Mouse (Mus musculus): ENCODE results near the gene Arhgap21. TPM values are rescaled to one million over a fixed set of nuclear protein-coding genes. Genes with fewer than 3 reads are reported as not detected.

Gene Arhgap21
- polyA plus RNA-seq, 1 experiment: 104 TPM

- Histone ChIP-seq H3K27ac (ENCODE audit: insufficient read depth, low read length) (no peak overlapping the region), H3K4me1 (ENCODE audit: control insufficient read depth, insufficient read depth, low read length) (peaks cover 5% of the 10 kb centered on the region; the same call in 1 of the 2 replicates), H3K4me3 (ENCODE audit: insufficient read depth, low read length) (no peak overlapping the region)
- TF ChIP-seq POLR2A (IDR thresholded peaks at IDR 0.05; ENCODE audit: extremely low read depth, insufficient read depth, low read length) (no peak), CTCF (IDR thresholded peaks at IDR 0.05; ENCODE audit: extremely low read depth, insufficient read depth, low read length) (no peak)
These were observed 40.2 kb downstream of the Arhgap21 start for GRCm38 (mm10) chr2:20928454-20928853.

- Histone ChIP-seq H3K4me1 (ENCODE audit: control insufficient read depth, insufficient read depth, low read length) (peaks cover 2% of the 10 kb centered on the region; the same call in 1 of the 2 replicates), H3K4me3 (ENCODE audit: insufficient read depth, low read length) (no peak overlapping the region), H3K27ac (ENCODE audit: insufficient read depth, low read length) (no peak overlapping the region)
- TF ChIP-seq CTCF (IDR thresholded peaks at IDR 0.05; ENCODE audit: extremely low read depth, insufficient read depth, low read length) (no peak), POLR2A (IDR thresholded peaks at IDR 0.05; ENCODE audit: extremely low read depth, insufficient read depth, low read length) (no peak)
These were observed 43.7 kb downstream of the Arhgap21 start for GRCm38 (mm10) chr2:20924938-20925337.

GRCm38 (mm10) chr2:20922366-20922765, 46.3 kb downstream of the Arhgap21 start:
- Histone ChIP-seq H3K4me1 (ENCODE audit: control insufficient read depth, insufficient read depth, low read length) (peaks cover 2% of the 10 kb centered on the region; the same call in 1 of the 2 replicates), H3K27ac (ENCODE audit: insufficient read depth, low read length) (no peak overlapping the region), H3K4me3 (ENCODE audit: insufficient read depth, low read length) (no peak overlapping the region)
- TF ChIP-seq POLR2A (IDR thresholded peaks at IDR 0.05; ENCODE audit: extremely low read depth, insufficient read depth, low read length): no peak
- TF ChIP-seq CTCF (IDR thresholded peaks at IDR 0.05; ENCODE audit: extremely low read depth, insufficient read depth, low read length): no peak

DNA sequence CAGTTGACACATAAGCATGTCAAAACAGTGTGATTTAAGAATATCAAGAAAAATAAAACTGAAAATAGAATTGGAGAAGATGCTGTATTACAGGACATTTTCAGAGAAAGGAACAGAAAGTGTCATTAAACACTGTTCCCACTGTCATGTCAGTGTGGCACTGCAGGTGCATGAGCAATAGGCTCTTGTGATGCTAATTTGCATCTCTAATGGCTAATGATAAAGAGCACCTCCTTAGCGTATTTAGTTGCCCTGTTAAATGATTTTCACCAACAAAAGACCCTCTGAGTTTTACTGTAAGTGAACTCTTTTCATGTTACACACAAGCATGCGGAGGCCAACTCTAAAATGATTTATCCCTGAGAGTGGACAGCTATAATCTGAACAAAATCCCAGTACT, 47.1 kb downstream of the Arhgap21 start:
- no peak for TF ChIP-seq CTCF (IDR thresholded peaks at IDR 0.05; ENCODE audit: extremely low read depth, insufficient read depth, low read length)
- TF ChIP-seq POLR2A (IDR thresholded peaks at IDR 0.05; ENCODE audit: extremely low read depth, insufficient read depth, low read length): no peak
- no peak overlapping the region; the same call in 1 of the 2 replicates for H3K27ac ChIP-seq (ENCODE audit: insufficient read depth, low read length)
- H3K4me3 ChIP-seq (ENCODE audit: insufficient read depth, low read length): no peak overlapping the region
- peaks cover 2% of the 10 kb centered on the region; the same call in 1 of the 2 replicates for H3K4me1 ChIP-seq (ENCODE audit: control insufficient read depth, insufficient read depth, low read length)

GRCm38 (mm10) chr2:20921021-20921420, 47.7 kb downstream of the Arhgap21 start:
- TF ChIP-seq POLR2A (IDR thresholded peaks at IDR 0.05; ENCODE audit: extremely low read depth, insufficient read depth, low read length) (no peak), CTCF (IDR thresholded peaks at IDR 0.05; ENCODE audit: extremely low read depth, insufficient read depth, low read length) (no peak)
- peaks cover 2% of the 10 kb centered on the region; the same call in 1 of the 2 replicates for H3K4me1 ChIP-seq (ENCODE audit: control insufficient read depth, insufficient read depth, low read length)

DNA sequence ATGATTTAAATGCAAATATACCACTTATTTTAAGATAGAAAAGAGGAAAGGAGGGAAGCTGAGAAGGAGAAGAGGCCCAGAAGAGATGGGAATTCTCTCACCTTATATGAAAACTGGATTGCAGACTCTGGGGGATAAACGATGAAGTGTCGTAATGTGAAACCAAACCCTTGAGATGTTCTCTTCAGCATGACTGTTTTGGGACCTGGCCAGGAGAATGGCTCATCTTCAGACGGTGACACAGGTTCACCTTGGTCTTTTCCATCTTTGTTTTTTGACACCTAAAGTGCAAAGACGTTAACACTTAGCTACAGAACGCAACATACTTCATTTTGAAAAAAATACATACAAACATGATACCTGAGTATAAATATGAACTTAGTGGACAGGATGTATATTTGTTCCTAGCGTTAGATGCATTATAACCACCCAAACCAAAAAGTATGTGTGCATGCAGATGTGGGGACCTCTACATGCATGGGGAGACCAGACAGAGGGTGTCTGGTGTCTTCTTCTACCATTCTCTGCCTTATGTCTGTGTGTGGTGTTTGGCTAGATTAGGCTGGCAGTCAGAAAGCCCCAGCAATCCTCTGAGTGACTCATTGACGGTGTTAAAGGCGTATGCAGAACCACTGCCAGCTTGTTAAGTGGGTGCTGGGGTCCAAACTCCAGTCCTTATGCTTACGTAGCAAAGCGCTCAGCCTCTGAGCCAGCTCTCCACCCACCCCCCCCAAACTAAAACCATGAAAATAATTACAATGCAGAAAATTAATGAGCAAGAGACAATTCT, 54.0 kb downstream of the Arhgap21 start:
- Histone ChIP-seq H3K4me1 (ENCODE audit: control insufficient read depth, insufficient read depth, low read length) (peaks cover 3% of the 10 kb centered on the region; the same call in 1 of the 2 replicates), H3K4me3 (ENCODE audit: insufficient read depth, low read length) (no peak overlapping the region), H3K27ac (ENCODE audit: insufficient read depth, low read length) (no peak overlapping the region)
- TF ChIP-seq POLR2A (IDR thresholded peaks at IDR 0.05; ENCODE audit: extremely low read depth, insufficient read depth, low read length) (no peak), CTCF (IDR thresholded peaks at IDR 0.05; ENCODE audit: extremely low read depth, insufficient read depth, low read length) (no peak)

More at GRCm38 (mm10) chr2:20921021-20921420, 47.7 kb downstream of the Arhgap21 start:
- H3K27ac ChIP-seq (ENCODE audit: insufficient read depth, low read length): no peak overlapping the region
- H3K4me3 ChIP-seq (ENCODE audit: insufficient read depth, low read length): no peak overlapping the region

DNA sequence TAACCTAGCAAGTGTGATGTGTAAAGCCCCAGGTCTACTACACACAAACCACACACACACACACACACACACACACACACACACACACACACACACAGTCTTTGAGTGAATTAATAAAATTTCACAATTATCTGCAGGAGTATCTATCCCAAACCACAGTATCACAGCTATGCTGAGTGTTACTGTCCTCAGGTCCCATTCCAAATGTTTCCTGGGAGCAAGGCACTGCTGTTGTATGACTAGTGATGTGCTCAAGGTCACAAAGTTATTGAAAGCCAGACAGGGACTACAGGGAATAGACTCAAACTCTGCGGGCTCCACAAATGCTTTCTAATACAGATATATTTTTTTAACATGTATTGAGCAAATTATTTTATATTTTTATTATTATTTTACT, 55.7 kb downstream of the Arhgap21 start:
- Histone ChIP-seq H3K4me3 (ENCODE audit: insufficient read depth, low read length) (no peak overlapping the region), H3K4me1 (ENCODE audit: control insufficient read depth, insufficient read depth, low read length) (peaks cover 4% of the 10 kb centered on the region; the same call in 1 of the 2 replicates), H3K27ac (ENCODE audit: insufficient read depth, low read length) (no peak overlapping the region)
- no peak for TF ChIP-seq CTCF (IDR thresholded peaks at IDR 0.05; ENCODE audit: extremely low read depth, insufficient read depth, low read length)
- no peak for TF ChIP-seq POLR2A (IDR thresholded peaks at IDR 0.05; ENCODE audit: extremely low read depth, insufficient read depth, low read length)

GRCm38 (mm10) chr2:20912348-20913018, 56.2 kb downstream of the Arhgap21 start:
- Histone ChIP-seq H3K4me1 (ENCODE audit: control insufficient read depth, insufficient read depth, low read length) (peaks cover 4% of the 10 kb centered on the region; the same call in 1 of the 2 replicates), H3K4me3 (ENCODE audit: insufficient read depth, low read length) (no peak overlapping the region), H3K27ac (ENCODE audit: insufficient read depth, low read length) (no peak overlapping the region)
- no peak for TF ChIP-seq POLR2A (IDR thresholded peaks at IDR 0.05; ENCODE audit: extremely low read depth, insufficient read depth, low read length)
- TF ChIP-seq CTCF (IDR thresholded peaks at IDR 0.05; ENCODE audit: extremely low read depth, insufficient read depth, low read length): no peak

- Histone ChIP-seq H3K27ac (ENCODE audit: insufficient read depth, low read length) (no peak overlapping the region), H3K4me3 (ENCODE audit: insufficient read depth, low read length) (no peak overlapping the region), H3K4me1 (ENCODE audit: control insufficient read depth, insufficient read depth, low read length) (peaks cover 4% of the 10 kb centered on the region; the same call in 1 of the 2 replicates)
- TF ChIP-seq CTCF (IDR thresholded peaks at IDR 0.05; ENCODE audit: extremely low read depth, insufficient read depth, low read length) (no peak), POLR2A (IDR thresholded peaks at IDR 0.05; ENCODE audit: extremely low read depth, insufficient read depth, low read length) (no peak)
These were observed 58.2 kb downstream of the Arhgap21 start for GRCm38 (mm10) chr2:20910446-20910845.

All from cortical plate, adult 2 months (tissue).